Mouse (Mus musculus): ENCODE results near the gene Ikbip.

- TF ChIP-seq CTCF (IDR thresholded peaks at IDR 0.05): no peak
- TF ChIP-seq POLR2A (IDR thresholded peaks at IDR 0.05; ENCODE audit: insufficient read depth, low read depth, low read length): no peak
- TF ChIP-seq EP300 (IDR thresholded peaks at IDR 0.05; ENCODE audit: insufficient read depth, low read depth, low read length): no peak
Measured at GRCm38 (mm10) chr10:91139148-91139766, 56.5 kb downstream of the Ikbip start.

Measured in heart, adult 2 months (tissue).